Mouse (Mus musculus) heart, embryonic 11.5 days (tissue): Measurements from ENCODE around the gene Myh1. TPM values are rescaled to one million over a fixed set of nuclear protein-coding genes. Genes with fewer than 3 reads are reported as not detected.

Source experiments
- ATAC-seq: fragments of 200-750 bp; cut with Nextera tagmentation; replicated peaks from 2 replicates; pipeline ENCODE4 v1.8.0; 2017; ENCODE audit warnings: moderate library complexity; ENCODE audit not compliant: insufficient number of reproducible peaks, low FRiP score, low TSS enrichment
- H3K27ac ChIP-seq: fragments of 300-500 bp; sonication (generic); 2 replicates; pipeline ENCODE4 v1.5.1; 2014; ENCODE audit warnings: mild to moderate bottlenecking, low read depth, low read length
- H3K27me3 ChIP-seq: fragments of 300-500 bp; sonication (generic); 2 replicates; pipeline ENCODE4 v1.6.1; 2014; ENCODE audit warnings: mild to moderate bottlenecking, low read length, mixed read lengths; ENCODE audit not compliant: control insufficient read depth, insufficient read depth
- H3K36me3 ChIP-seq: fragments of 300-500 bp; sonication (generic); 2 replicates; pipeline ENCODE4 v1.6.1; 2014; ENCODE audit warnings: mild to moderate bottlenecking, low read length, moderate library complexity, mixed read lengths; ENCODE audit not compliant: control insufficient read depth, insufficient read depth
- H3K4me1 ChIP-seq: fragments of 300-500 bp; sonication (generic); 2 replicates; pipeline ENCODE4 v1.6.1; 2014; ENCODE audit warnings: low read length; ENCODE audit not compliant: control insufficient read depth, insufficient read depth
- H3K4me2 ChIP-seq: fragments of 300-500 bp; sonication (generic); 2 replicates; pipeline ENCODE4 v1.6.1; 2014; ENCODE audit warnings: mild to moderate bottlenecking, moderate library complexity
- H3K4me3 ChIP-seq: fragments of 300-500 bp; sonication (generic); 2 replicates; pipeline ENCODE4 v1.5.1; 2014; ENCODE audit warnings: low read depth, low read length
- H3K9ac ChIP-seq: fragments of 300-500 bp; sonication (generic); 2 replicates; pipeline ENCODE4 v1.6.1; 2014; ENCODE audit warnings: mild to moderate bottlenecking, low read depth, low read length, moderate library complexity
- H3K9me3 ChIP-seq: fragments of 300-500 bp; sonication (generic); replicated peaks from 2 replicates; pipeline ENCODE4 v1.6.1; 2016; ENCODE audit warnings: low read length; ENCODE audit not compliant: control insufficient read depth
- WGBS: fragments of 180-500 bp; shearing (Covaris S2); extraction: QIAGEN DNeasy Blood & Tissue Kit; methylation state at CpG from one replicate; pipeline ENCODE4 v1.1.7; 2014; ENCODE audit not compliant: insufficient replicate concordance; 5-methylcytosine and 5-hydroxymethylcytosine counted together
- polyA plus RNA-seq: library from polyadenylated mRNA; unstranded; fragments of >200 nt; fragmentation: Nextera tagmentation; extraction: Ambion mirVana; gene quantifications from 2 replicates; pipeline ENCODE4 v1.2.1, GENCODE M21; 2014

Gene Myh1
- polyA plus RNA-seq, 1 experiment from 2014 or later, result 0.13 TPM

- H3K4me2 ChIP-seq, result no peak overlapping the region
- H3K9ac ChIP-seq, result no peak overlapping the region
- H3K27ac ChIP-seq, result no peak overlapping the region
- H3K4me3 ChIP-seq, result no peak overlapping the region
- ATAC-seq, result no peak
- H3K4me1 ChIP-seq, result no peaks in the 10 kb centered on the region
- H3K9me3 ChIP-seq, result no peaks in the 10 kb centered on the region
- 80% methylated on average over 6 of the region's 6 CpGs for WGBS
- H3K27me3 ChIP-seq, result no peaks in the 10 kb centered on the region
- no peaks in the 10 kb centered on the region for H3K36me3 ChIP-seq
Observed at GRCm38 (mm10) chr11:67241051-67241450, 41.2 kb downstream of the Myh1 start.

GRCm38 (mm10) chr11:67253691-67254090 is 53.8 kb downstream of the Myh1 start:
- Histone ChIP-seq H3K4me2 (no peak overlapping the region), H3K27ac (no peak overlapping the region), H3K36me3 (no peaks in the 10 kb centered on the region), H3K9ac (no peak overlapping the region), H3K27me3 (no peaks in the 10 kb centered on the region), H3K9me3 (no peaks in the 10 kb centered on the region), H3K4me3 (no peak overlapping the region), H3K4me1 (no peaks in the 10 kb centered on the region)
- WGBS, result 83% methylated on average over 4 of the region's 4 CpGs
- ATAC-seq, result no peak

- no peak for ATAC-seq
- WGBS, result 86% methylated on average over 7 of the region's 7 CpGs
- no peaks in the 10 kb centered on the region for H3K4me1 ChIP-seq
Observed at GRCm38 (mm10) chr11:67257048-67257447, 57.2 kb downstream of the Myh1 start.

GRCm38 (mm10) chr11:67260956-67261355 is 61.1 kb downstream of the Myh1 start:
- no peak overlapping the region for H3K4me3 ChIP-seq
- H3K27ac ChIP-seq, result no peak overlapping the region
- H3K9me3 ChIP-seq, result no peaks in the 10 kb centered on the region
- no peaks in the 10 kb centered on the region for H3K36me3 ChIP-seq
- no peak for ATAC-seq
- H3K4me2 ChIP-seq, result no peak overlapping the region
- WGBS, result 76% methylated on average over 6 of the region's 6 CpGs
- H3K9ac ChIP-seq, result no peak overlapping the region
- no peaks in the 10 kb centered on the region for H3K27me3 ChIP-seq
- H3K4me1 ChIP-seq, result no peaks in the 10 kb centered on the region

More at GRCm38 (mm10) chr11:67257048-67257447, 57.2 kb downstream of the Myh1 start:
- Histone ChIP-seq H3K9ac (no peak overlapping the region), H3K9me3 (no peaks in the 10 kb centered on the region), H3K36me3 (no peaks in the 10 kb centered on the region), H3K4me2 (no peak overlapping the region), H3K27me3 (no peaks in the 10 kb centered on the region), H3K4me3 (no peak overlapping the region), H3K27ac (no peak overlapping the region)

Other genes with a start within 250 kb of the Myh1 start
- gene Tmem238l, start 243.4 kb upstream of the Myh1 start, polyA plus RNA-seq, result 0.16 TPM in 1 of 2 replicates, not detected in the other
- gene Tmem220, start 174.9 kb upstream of the Myh1 start, polyA plus RNA-seq, result 0.87 and 2.1 TPM in 2 replicates
- gene Adprm, start 147.5 kb upstream of the Myh1 start, polyA plus RNA-seq, result 18.9 and 21.2 TPM in 2 replicates
- 24.2 and 24.9 TPM in 2 replicates for gene Sco1, start 147.4 kb upstream of the Myh1 start, polyA plus RNA-seq
- gene Myh3, start 121.8 kb upstream of the Myh1 start, polyA plus RNA-seq, result 0.44 and 0.56 TPM in 2 replicates
- gene Myh2, start 29.0 kb upstream of the Myh1 start, polyA plus RNA-seq, result not detected in 2 replicates
- not detected in 2 replicates for gene Myh4, start 38.0 kb downstream of the Myh1 start, polyA plus RNA-seq
- 0.28 and 0.34 TPM in 2 replicates for gene Myh8, start 77.1 kb downstream of the Myh1 start, polyA plus RNA-seq
- gene Myh13, start 121.6 kb downstream of the Myh1 start, polyA plus RNA-seq, result 0.38 TPM in 1 of 2 replicates, not detected in the other